In genomic region chr3:126734533-126734932, GRCm38 (mm10) we compare ENCODE assay signal across 20 mouse cellular contexts.
"Had no signal": no experiment of that assay in that cellular context is flagged by ENCODE, and none has a peak within 500 bp of the region (broad histone marks: within the 10 kb centered on the region; RNA-seq: fewer than 3 reads in every experiment).

No protein-coding gene starts in this region.

- H3K4me1 ChIP-seq: limb, embryonic 10.5 days; liver, embryonic 12.5 days; liver, embryonic 15.5 days; neural tube, embryonic 12.5 days; neural tube, embryonic 15.5 days had no signal

- ATAC-seq: liver, embryonic 12.5 days; lung, postnatal 0 days had no signal

- H3K27me3 ChIP-seq: limb, embryonic 13.5 days; liver, embryonic 12.5 days; liver, embryonic 15.5 days; neural tube, embryonic 12.5 days; neural tube, embryonic 15.5 days had no signal

- H3K9me3 ChIP-seq: limb, embryonic 10.5 days; limb, embryonic 13.5 days; liver, embryonic 12.5 days; liver, embryonic 15.5 days; neural tube, embryonic 12.5 days; neural tube, embryonic 15.5 days had no signal

- H3K9ac ChIP-seq: limb, embryonic 13.5 days; liver, embryonic 12.5 days; liver, embryonic 15.5 days; lung, embryonic 14.5 days; neural tube, embryonic 12.5 days; neural tube, embryonic 15.5 days had no signal

- DNase-seq: kidney, adult 9 months; kidney, postnatal 14 days; kidney, postnatal 4 days; lung, embryonic 14.5 days; midbrain, embryonic 14.5 days; right cerebral cortex, adult 18-20 months; right cerebral cortex, postnatal 14 days; right cerebral cortex, postnatal 4 days; thymus, adult 2 months; thymus, postnatal 14 days; thymus, postnatal 4 days had no signal

- H3K36me3 ChIP-seq: limb, embryonic 10.5 days; limb, embryonic 13.5 days; liver, embryonic 12.5 days; liver, embryonic 15.5 days; neural tube, embryonic 12.5 days; neural tube, embryonic 15.5 days had no signal

- H3K27ac ChIP-seq: limb, embryonic 10.5 days; limb, embryonic 13.5 days; liver, embryonic 12.5 days; liver, embryonic 15.5 days; neural tube, embryonic 12.5 days; neural tube, embryonic 15.5 days; stomach, postnatal 0 days had no signal

- H3K4me2 ChIP-seq: limb, embryonic 13.5 days; liver, embryonic 12.5 days; liver, embryonic 15.5 days; lung, embryonic 14.5 days; midbrain, embryonic 11.5 days; neural tube, embryonic 12.5 days; neural tube, embryonic 15.5 days had no signal

- H3K4me3 ChIP-seq: limb, embryonic 10.5 days; limb, embryonic 13.5 days; liver, embryonic 12.5 days; liver, embryonic 15.5 days; neural tube, embryonic 12.5 days; neural tube, embryonic 15.5 days had no signal
